Mouse (Mus musculus) megakaryocyte, embryonic 14.5 days (primary cell): ENCODE results near the gene Ubxn1. TPM values are rescaled to one million over a fixed set of nuclear protein-coding genes. Genes with fewer than 3 reads are reported as not detected.
A peak's percentile ranks its signal among the peaks of the same experiment; 100 is the strongest.

Experiments used
- H3K27me3 ChIP-seq: replicated peaks from 2 replicates; pipeline ENCODE3; 2012; ENCODE audit warnings: inconsistent platforms
- H3K36me3 ChIP-seq: replicated peaks from 2 replicates; pipeline ENCODE3; 2012; ENCODE audit warnings: low read length, inconsistent platforms, mixed read lengths
- H3K4me1 ChIP-seq: 2 replicates; pipeline ENCODE4 v1.6.1; 2012; ENCODE audit warnings: inconsistent platforms
- H3K4me3 ChIP-seq: replicated peaks from 2 replicates; pipeline ENCODE3; 2012; ENCODE audit warnings: moderate library complexity, mild to moderate bottlenecking, inconsistent platforms
- H3K9me3 ChIP-seq: 2 replicates; pipeline ENCODE4 v1.6.1; 2012; ENCODE audit warnings: inconsistent platforms
- FLI1 ChIP-seq: IDR thresholded peaks from 2 replicates; pipeline ENCODE4 v1.6.1; 2012; ENCODE audit warnings: low read length, inconsistent platforms, mixed read lengths
- GATA1 ChIP-seq: IDR thresholded peaks from 3 replicates; pipeline ENCODE4 v1.6.1; 2012; ENCODE audit warnings: mixed read lengths, low read length, inconsistent platforms, borderline replicate concordance
- polyA plus RNA-seq: library from polyadenylated mRNA; stranded (reverse); fragments of >175 nt; gene quantifications from 2 replicates; pipeline ENCODE4 v1.2.3, GENCODE M21; 2012; ENCODE audit warnings: low replicate concordance; ENCODE audit not compliant: insufficient read depth

The Ubxn1 gene
- polyA plus RNA-seq, 1 experiment = 325 TPM

- Histone ChIP-seq H3K4me1 (peaks cover 62% of the 10 kb centered on the region), H3K36me3 (peaks cover 55% of the 10 kb centered on the region), H3K4me3 (peak overlapping the region; percentile 94), H3K27me3 (no peaks in the 10 kb centered on the region), H3K9me3 (no peaks in the 10 kb centered on the region)
- TF ChIP-seq FLI1 (no peak), GATA1 (no peak)
These were observed 31.1 kb upstream of the Ubxn1 start for GRCm38 (mm10) chr19:8839908-8840791.

- TF ChIP-seq GATA1 = no peak
- TF ChIP-seq FLI1 = no peak
These were observed 30.3 kb upstream of the Ubxn1 start for GRCm38 (mm10) chr19:8841012-8841411.

GRCm38 (mm10) chr19:8842961-8843360 is 28.3 kb upstream of the Ubxn1 start:
- TF ChIP-seq GATA1 = no peak
- H3K4me3 ChIP-seq = peak overlapping the region; percentile 40
- no peaks in the 10 kb centered on the region for H3K27me3 ChIP-seq
- peaks cover 50% of the 10 kb centered on the region for H3K4me1 ChIP-seq
- peaks cover 71% of the 10 kb centered on the region for H3K36me3 ChIP-seq
- no peaks in the 10 kb centered on the region for H3K9me3 ChIP-seq

More at GRCm38 (mm10) chr19:8841012-8841411, 30.3 kb upstream of the Ubxn1 start:
- Histone ChIP-seq H3K4me1 (peaks cover 62% of the 10 kb centered on the region), H3K27me3 (no peaks in the 10 kb centered on the region), H3K36me3 (peaks cover 55% of the 10 kb centered on the region), H3K4me3 (peak overlapping the region; percentile 94), H3K9me3 (no peaks in the 10 kb centered on the region)

- no peaks in the 10 kb centered on the region for H3K27me3 ChIP-seq
- H3K4me1 ChIP-seq = peaks cover 35% of the 10 kb centered on the region
- H3K36me3 ChIP-seq = peaks cover 79% of the 10 kb centered on the region
- H3K9me3 ChIP-seq = no peaks in the 10 kb centered on the region
- TF ChIP-seq GATA1 = no peak
- no peak for TF ChIP-seq FLI1
- H3K4me3 ChIP-seq = no peak overlapping the region
These were observed 26.7 kb upstream of the Ubxn1 start for GRCm38 (mm10) chr19:8844371-8845129.

GRCm38 (mm10) chr19:8848356-8848755 is 22.9 kb upstream of the Ubxn1 start:
- peaks cover 2% of the 10 kb centered on the region for H3K27me3 ChIP-seq
- no peaks in the 10 kb centered on the region for H3K9me3 ChIP-seq
- H3K36me3 ChIP-seq = peaks cover 57% of the 10 kb centered on the region
- H3K4me1 ChIP-seq = peaks cover 23% of the 10 kb centered on the region
- TF ChIP-seq FLI1 (no peak), GATA1 (no peak)
- H3K4me3 ChIP-seq = no peak overlapping the region

- H3K27me3 ChIP-seq = peaks cover 2% of the 10 kb centered on the region
- no peaks in the 10 kb centered on the region for H3K9me3 ChIP-seq
- peaks cover 19% of the 10 kb centered on the region for H3K4me1 ChIP-seq
- TF ChIP-seq GATA1 = no peak
- TF ChIP-seq FLI1 = no peak
- peaks cover 40% of the 10 kb centered on the region for H3K36me3 ChIP-seq
- no peak within 1 kb of the TSS for H3K4me3 ChIP-seq
These were observed 20.8 kb upstream of the Ubxn1 start, which contains the start of gene Lrrn4cl for GRCm38 (mm10) chr19:8850402-8850901. Gene Lrrn4cl (plus strand): TSS chr19:8850768.

- Histone ChIP-seq H3K36me3 (peaks cover 28% of the 10 kb centered on the region), H3K9me3 (no peaks in the 10 kb centered on the region), H3K27me3 (peaks cover 2% of the 10 kb centered on the region), H3K4me3 (no peak overlapping the region), H3K4me1 (peaks cover 19% of the 10 kb centered on the region)
- TF ChIP-seq FLI1 = no peak
- no peak for TF ChIP-seq GATA1
These were observed 19.7 kb upstream of the Ubxn1 start for GRCm38 (mm10) chr19:8851639-8852038.

GRCm38 (mm10) chr19:8852236-8852928 is 18.9 kb upstream of the Ubxn1 start:
- Histone ChIP-seq H3K27me3 (peaks cover 2% of the 10 kb centered on the region), H3K9me3 (no peaks in the 10 kb centered on the region), H3K4me3 (no peak overlapping the region), H3K4me1 (peaks cover 19% of the 10 kb centered on the region), H3K36me3 (peaks cover 21% of the 10 kb centered on the region)
- no peak for TF ChIP-seq FLI1
- TF ChIP-seq GATA1 = no peak

- TF ChIP-seq GATA1 (no peak), FLI1 (no peak)
- Histone ChIP-seq H3K4me1 (peaks cover 19% of the 10 kb centered on the region), H3K27me3 (peaks cover 2% of the 10 kb centered on the region), H3K4me3 (no peak overlapping the region), H3K36me3 (peaks cover 13% of the 10 kb centered on the region), H3K9me3 (no peaks in the 10 kb centered on the region)
These were observed 18.2 kb upstream of the Ubxn1 start for GRCm38 (mm10) chr19:8853117-8853516.

- Histone ChIP-seq H3K27me3 (no peaks in the 10 kb centered on the region), H3K36me3 (no peaks in the 10 kb centered on the region), H3K4me1 (peaks cover 5% of the 10 kb centered on the region; the same call in 1 of the 2 replicates), H3K9me3 (no peaks in the 10 kb centered on the region), H3K4me3 (no peak overlapping the region)
- TF ChIP-seq GATA1 = no peak
- no peak for TF ChIP-seq FLI1
These were observed 13.6 kb upstream of the Ubxn1 start for GRCm38 (mm10) chr19:8857689-8858088.
